Mouse (Mus musculus) hindbrain, embryonic 16.5 days (tissue): ENCODE data around the gene Galnt9. TPM values are rescaled to one million over a fixed set of nuclear protein-coding genes. Genes with fewer than 3 reads are reported as not detected.
A peak's percentile ranks its signal among the peaks of the same experiment; 100 is the strongest.

ENCODE experiments used
- ATAC-seq: fragments of 200-750 bp; cut with Nextera tagmentation; 2 replicates; pipeline ENCODE4 v1.8.0; 2017; ENCODE audit warnings: moderate TSS enrichment, moderate library complexity
- H3K27ac ChIP-seq: fragments of 300-500 bp; sonication (generic); 2 replicates; pipeline ENCODE4 v1.5.1; 2014; ENCODE audit warnings: low read depth, mild to moderate bottlenecking, control low read depth, low read length, moderate library complexity
- H3K27me3 ChIP-seq: fragments of 300-500 bp; sonication (generic); replicated peaks from 2 replicates; pipeline ENCODE4 v1.6.1; 2014; ENCODE audit warnings: low read length; ENCODE audit not compliant: control insufficient read depth, insufficient read depth
- H3K36me3 ChIP-seq: fragments of 300-500 bp; sonication (generic); 2 replicates; pipeline ENCODE4 v1.6.1; 2014; ENCODE audit warnings: mild to moderate bottlenecking, low read length, moderate library complexity, mixed read lengths; ENCODE audit not compliant: control insufficient read depth, insufficient read depth
- H3K4me1 ChIP-seq: fragments of 300-500 bp; sonication (generic); 2 replicates; pipeline ENCODE4 v1.6.1; 2014; ENCODE audit warnings: low read depth, low read length; ENCODE audit not compliant: control insufficient read depth, insufficient read depth
- H3K4me2 ChIP-seq: fragments of 300-500 bp; sonication (generic); 2 replicates; pipeline ENCODE4 v1.6.1; 2014; ENCODE audit warnings: mild to moderate bottlenecking, low read length, control low read depth, moderate library complexity
- H3K4me3 ChIP-seq: fragments of 300-500 bp; sonication (generic); 2 replicates; pipeline ENCODE4 v1.5.1; 2014; ENCODE audit warnings: mild to moderate bottlenecking, low read length, control low read depth, moderate library complexity
- H3K9ac ChIP-seq: fragments of 300-500 bp; sonication (generic); 2 replicates; pipeline ENCODE4 v1.6.1; 2014; ENCODE audit warnings: low read depth, mild to moderate bottlenecking, control low read depth, low read length, moderate library complexity
- H3K9me3 ChIP-seq: fragments of 300-500 bp; sonication (generic); 2 replicates; pipeline ENCODE4 v1.6.1; 2014; ENCODE audit warnings: mild to moderate bottlenecking, low read length, moderate library complexity; ENCODE audit not compliant: control insufficient read depth
- WGBS: fragments of 180-500 bp; shearing (Covaris S2); extraction: QIAGEN DNeasy Blood & Tissue Kit; methylation state at CpG from one replicate; pipeline ENCODE4 v1.1.7; 2014; 5-methylcytosine and 5-hydroxymethylcytosine counted together
- polyA plus RNA-seq: library from polyadenylated mRNA; unstranded; fragments of >200 nt; fragmentation: Nextera tagmentation; extraction: Ambion mirVana; gene quantifications from 2 replicates; pipeline ENCODE4 v1.2.1, GENCODE M21; 2015

Galnt9 gene
- 24.9 and 26.0 TPM in 2 replicates for polyA plus RNA-seq

- Histone ChIP-seq H3K9me3 (no peaks in the 10 kb centered on the region), H3K36me3 (no peaks in the 10 kb centered on the region), H3K9ac (peak within 1 kb of the TSS; percentile 79), H3K4me2 (peak within 1 kb of the TSS; percentile 86), H3K27me3 (peaks cover 22% of the 10 kb centered on the region), H3K27ac (peak within 1 kb of the TSS; percentile 70), H3K4me1 (peaks cover 16% of the 10 kb centered on the region), H3K4me3 (peak within 1 kb of the TSS; percentile 69)
- WGBS, result under 1% methylated on average over 57 of the region's 82 CpGs
- peak; percentile 88 for ATAC-seq
Measured at GRCm38 (mm10) chr5:110543951-110544690, at the start of gene Galnt9. Galnt9 (plus strand) TSS chr5:110544355.

- H3K27ac ChIP-seq, result no peak overlapping the region
- H3K4me1 ChIP-seq, result peaks cover 8% of the 10 kb centered on the region
- no peaks in the 10 kb centered on the region for H3K36me3 ChIP-seq
- H3K9ac ChIP-seq, result 0 out of 2 replicates have a peak overlapping the region, but pooled peaks have one; percentile 16
- H3K4me3 ChIP-seq, result no peak overlapping the region
- ATAC-seq, result peak; percentile 25; the same call in 1 of the 2 replicates
- 41% methylated on average over 4 of the region's 4 CpGs for WGBS
- H3K9me3 ChIP-seq, result no peaks in the 10 kb centered on the region
- no peak overlapping the region for H3K4me2 ChIP-seq
- H3K27me3 ChIP-seq, result no peaks in the 10 kb centered on the region
Measured at GRCm38 (mm10) chr5:110494396-110494795, 49.8 kb upstream of the Galnt9 start.

DNA sequence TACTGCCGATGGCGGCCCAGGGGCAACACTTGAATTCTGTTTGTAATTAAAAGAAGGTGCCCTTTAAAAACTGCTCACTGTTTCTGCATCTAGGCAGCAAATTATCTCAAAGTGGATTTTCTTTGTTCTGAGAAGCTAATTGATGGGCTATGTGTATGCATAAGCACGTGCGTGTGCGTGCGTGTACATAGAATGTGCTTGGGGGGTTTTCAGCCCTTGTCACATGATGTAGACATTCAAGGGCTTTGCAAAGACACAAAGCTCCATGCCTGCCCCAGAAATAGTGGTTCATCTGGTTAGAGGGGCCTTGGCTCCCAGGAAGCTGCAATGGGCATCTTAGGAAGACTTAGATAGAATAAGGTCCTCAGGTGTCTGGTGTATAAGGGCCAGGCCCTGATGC lies 49.1 kb upstream of the Galnt9 start:
- Histone ChIP-seq H3K4me1 (peaks cover 8% of the 10 kb centered on the region), H3K4me2 (no peak overlapping the region), H3K27ac (no peak overlapping the region), H3K27me3 (no peaks in the 10 kb centered on the region), H3K9ac (no peak overlapping the region), H3K4me3 (no peak overlapping the region), H3K36me3 (no peaks in the 10 kb centered on the region), H3K9me3 (no peaks in the 10 kb centered on the region)
- ATAC-seq, result no peak
- 80% methylated on average over 6 of the region's 6 CpGs for WGBS

GRCm38 (mm10) chr5:110497556-110497955 lies 46.6 kb upstream of the Galnt9 start:
- H3K27ac ChIP-seq, result no peak overlapping the region
- peaks cover 8% of the 10 kb centered on the region for H3K4me1 ChIP-seq
- no peak for ATAC-seq
- no peaks in the 10 kb centered on the region for H3K9me3 ChIP-seq
- H3K36me3 ChIP-seq, result no peaks in the 10 kb centered on the region
- H3K9ac ChIP-seq, result no peak overlapping the region
- H3K4me2 ChIP-seq, result no peak overlapping the region
- no peak overlapping the region for H3K4me3 ChIP-seq
- 55% methylated on average over 5 of the region's 5 CpGs for WGBS
- H3K27me3 ChIP-seq, result no peaks in the 10 kb centered on the region

DNA sequence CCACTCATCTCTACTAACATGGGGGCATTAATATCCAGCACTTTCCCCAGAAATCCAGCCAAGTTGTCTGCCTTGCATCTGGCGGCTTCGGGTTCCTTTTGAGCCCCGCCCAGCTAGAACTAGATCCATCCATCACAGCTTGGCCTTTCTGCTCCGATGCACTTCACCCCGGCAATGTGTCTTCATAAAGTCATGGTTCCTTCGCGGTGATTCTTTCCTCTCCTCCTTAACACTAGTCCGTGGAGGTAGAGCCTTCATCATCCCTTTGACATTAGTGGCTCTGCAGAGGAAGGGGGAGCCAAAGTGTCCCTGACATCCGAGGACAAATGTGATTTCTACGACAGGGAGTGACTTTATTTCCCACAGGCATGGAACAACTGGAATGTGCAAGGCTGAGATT lies 46.1 kb upstream of the Galnt9 start:
- Histone ChIP-seq H3K9ac (no peak overlapping the region), H3K27ac (no peak overlapping the region), H3K4me2 (no peak overlapping the region), H3K36me3 (no peaks in the 10 kb centered on the region), H3K27me3 (no peaks in the 10 kb centered on the region), H3K9me3 (no peaks in the 10 kb centered on the region), H3K4me3 (no peak overlapping the region), H3K4me1 (peaks cover 8% of the 10 kb centered on the region)
- ATAC-seq, result no peak
- WGBS, result 31% methylated on average over 10 of the region's 10 CpGs

GRCm38 (mm10) chr5:110500233-110500632 lies 43.9 kb upstream of the Galnt9 start:
- Histone ChIP-seq H3K36me3 (no peaks in the 10 kb centered on the region), H3K4me1 (no peaks in the 10 kb centered on the region; the same call in 1 of the 2 replicates), H3K4me3 (no peak overlapping the region), H3K27ac (no peak overlapping the region), H3K9me3 (no peaks in the 10 kb centered on the region), H3K4me2 (no peak overlapping the region), H3K9ac (no peak overlapping the region), H3K27me3 (no peaks in the 10 kb centered on the region)
- ATAC-seq, result no peak
- 61% methylated on average over 4 of the region's 4 CpGs for WGBS

- Histone ChIP-seq H3K4me1 (peaks cover 8% of the 10 kb centered on the region), H3K36me3 (no peaks in the 10 kb centered on the region), H3K27ac (no peak overlapping the region), H3K9ac (no peak overlapping the region), H3K27me3 (no peaks in the 10 kb centered on the region), H3K4me3 (no peak overlapping the region), H3K4me2 (no peak overlapping the region), H3K9me3 (no peaks in the 10 kb centered on the region)
- WGBS, result 92% methylated on average over 3 of the region's 3 CpGs
- ATAC-seq, result no peak
Measured at GRCm38 (mm10) chr5:110503361-110503760, 40.8 kb upstream of the Galnt9 start.

DNA sequence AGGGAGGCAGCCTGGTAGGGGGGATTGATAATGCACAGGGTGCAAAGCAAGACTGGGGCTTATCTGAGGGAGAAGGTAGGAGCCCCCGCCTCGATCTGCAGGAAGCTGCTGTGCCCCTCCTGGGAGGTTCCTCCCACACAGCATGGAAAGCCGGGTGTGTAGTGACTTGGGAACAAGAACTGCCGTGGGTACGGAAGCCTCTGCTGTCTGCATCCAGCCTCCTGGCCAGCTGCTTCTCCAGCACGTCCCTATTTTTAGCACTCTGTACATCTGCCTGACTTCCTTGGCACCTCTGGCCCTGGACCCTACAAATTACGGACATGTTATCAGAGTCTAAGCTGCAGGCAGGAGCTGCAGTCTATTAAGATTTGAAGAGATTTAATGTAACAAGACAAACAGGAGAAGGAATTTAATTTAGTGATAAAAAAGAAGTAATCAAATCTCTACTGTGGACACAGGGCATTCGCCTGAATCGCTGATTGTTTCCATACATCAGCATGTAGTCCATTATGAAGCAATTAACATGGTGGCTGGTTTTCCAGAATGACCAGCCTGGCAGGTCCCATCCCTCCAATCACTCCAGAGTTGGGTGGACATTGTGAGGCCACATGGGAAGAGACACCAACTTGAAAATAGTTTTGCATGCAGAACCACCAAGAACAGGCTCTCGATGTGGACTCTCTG lies 38.4 kb upstream of the Galnt9 start:
- 33% methylated on average over 10 of the region's 10 CpGs for WGBS
- Histone ChIP-seq H3K4me1 (peaks cover 8% of the 10 kb centered on the region), H3K9me3 (no peaks in the 10 kb centered on the region), H3K27me3 (no peaks in the 10 kb centered on the region), H3K4me2 (no peak overlapping the region), H3K4me3 (no peak overlapping the region), H3K36me3 (no peaks in the 10 kb centered on the region), H3K27ac (no peak overlapping the region), H3K9ac (no peak overlapping the region)
- ATAC-seq, result peak; percentile 37; the same call in 1 of the 2 replicates

- peaks cover 8% of the 10 kb centered on the region for H3K4me1 ChIP-seq
- no peak overlapping the region for H3K9ac ChIP-seq
- 29% methylated on average over 8 of the region's 8 CpGs for WGBS
- no peak for ATAC-seq
- no peaks in the 10 kb centered on the region for H3K36me3 ChIP-seq
- H3K27ac ChIP-seq, result no peak overlapping the region
- no peaks in the 10 kb centered on the region for H3K27me3 ChIP-seq
- no peak overlapping the region for H3K4me2 ChIP-seq
- H3K4me3 ChIP-seq, result no peak overlapping the region
- no peaks in the 10 kb centered on the region for H3K9me3 ChIP-seq
Measured at GRCm38 (mm10) chr5:110506295-110506616, 37.9 kb upstream of the Galnt9 start.
